In genomic region chr13:60479862-60480730, GRCm38 (mm10) we compare ENCODE assay signal across 9 mouse cellular contexts.
DNase-seq lines count a peak whose midpoint lies in the region; ATAC-seq lines count a peak whose summit lies in the region.
"Had no signal": no experiment of that assay in that cellular context is flagged by ENCODE, and none has a peak within 500 bp of the region (broad histone marks: within the 10 kb centered on the region; RNA-seq: fewer than 3 reads in every experiment).

No protein-coding gene starts in this region.

- no peak overlapping the region for H3K27ac ChIP-seq in hindbrain, embryonic 16.5 days (ENCODE audit: low read depth, low read length)
- H3K27ac ChIP-seq in liver, embryonic 12.5 days = peak overlapping the region; percentile 28; the same call in 1 of the 2 replicates
- H3K27ac ChIP-seq: macrophage had no signal

- H3K4me2 ChIP-seq in hindbrain, embryonic 16.5 days (ENCODE audit: low read length) = peak overlapping the region; percentile 81
- H3K4me2 ChIP-seq in liver, embryonic 12.5 days = peak overlapping the region; percentile 59

- no peaks in the 10 kb centered on the region for H3K9me3 ChIP-seq in hindbrain, embryonic 16.5 days (ENCODE audit: control insufficient read depth, low read length)
- no peaks in the 10 kb centered on the region for H3K9me3 ChIP-seq in liver, embryonic 12.5 days (replicated peaks)

- DNase-seq in CD4-positive, CD25-positive, alpha-beta regulatory T cell, adult 2 months (ENCODE audit: low read depth, low spot score) = peak; percentile 5
- peak; percentile 71 for DNase-seq in embryo, embryonic 10 days (ENCODE audit: low spot score)
- DNase-seq in yolk sac, embryonic 10.5 days (ENCODE audit: low spot score) = peak; percentile 74
- no peak for DNase-seq in layer of hippocampus, postnatal 10 days (ENCODE audit: low spot score in 2 of 2)
- DNase-seq in right cerebral cortex, postnatal 25 days = no peak
- DNase-seq in adrenal gland, adult (ENCODE audit: inconsistent age in 2 of 2, low spot score in 1 of 2) = no peak

- H3K36me3 ChIP-seq in hindbrain, embryonic 16.5 days (ENCODE audit: control insufficient read depth, insufficient read depth, low read length) = no peaks in the 10 kb centered on the region
- H3K36me3 ChIP-seq in liver, embryonic 12.5 days = no peaks in the 10 kb centered on the region

- no peak overlapping the region for H3K9ac ChIP-seq in hindbrain, embryonic 16.5 days (ENCODE audit: low read depth, low read length)
- H3K9ac ChIP-seq in liver, embryonic 12.5 days = no peak overlapping the region

- WGBS in hindbrain, embryonic 16.5 days = 8% methylated on average over 13 of the region's 13 CpGs
- WGBS in liver, embryonic 12.5 days (ENCODE audit: insufficient replicate concordance) = 13% methylated on average over 13 of the region's 13 CpGs

- no peak overlapping the region for H3K4me3 ChIP-seq in hindbrain, embryonic 16.5 days (ENCODE audit: low read length)
- peak overlapping the region; percentile 30 for H3K4me3 ChIP-seq in liver, embryonic 12.5 days

- ATAC-seq in hindbrain, embryonic 16.5 days = 0 out of 2 replicates have a peak, but pooled peaks have one; percentile 27
- ATAC-seq in liver, embryonic 12.5 days = peak; percentile 64

- peaks cover 8% of the 10 kb centered on the region for H3K4me1 ChIP-seq in hindbrain, embryonic 16.5 days (ENCODE audit: control insufficient read depth, insufficient read depth, low read depth, low read length)
- peaks cover 22% of the 10 kb centered on the region for H3K4me1 ChIP-seq in liver, embryonic 12.5 days

- no peaks in the 10 kb centered on the region for H3K27me3 ChIP-seq in hindbrain, embryonic 16.5 days (replicated peaks; ENCODE audit: control insufficient read depth, insufficient read depth, low read length)
- H3K27me3 ChIP-seq in liver, embryonic 12.5 days (replicated peaks) = peaks cover 3% of the 10 kb centered on the region; the same call in 1 of the 2 replicates

Comparison
In these comparisons a context has a peak if more than half of its experiments do, and no peak if none do; other contexts are left out.
1. DNase-seq: peak in CD4-positive, CD25-positive, alpha-beta regulatory T cell, adult 2 months (single experiment), embryo, embryonic 10 days (single experiment) and yolk sac, embryonic 10.5 days (single experiment); none in layer of hippocampus, postnatal 10 days (0 of 2), right cerebral cortex, postnatal 25 days (single experiment) and adrenal gland, adult (0 of 2).